Mouse (Mus musculus) ES-E14 (cell line): ENCODE measurements around the gene Sdk2. TPM values are rescaled to one million over a fixed set of nuclear protein-coding genes. Genes with fewer than 3 reads are reported as not detected.

ENCODE experiments used
- DNase-seq: peaks from one replicate; pipeline ENCODE4 v3.0.0-alpha.2; 2013; ENCODE audit warnings: low read depth, low spot score
- H3K27ac ChIP-seq: 2 replicates; pipeline ENCODE4 v1.5.1; 2012; ENCODE audit warnings: low read depth, mild to moderate bottlenecking, low read length, moderate library complexity, mixed read lengths; ENCODE audit not compliant: poor library complexity, insufficient read depth, severe bottlenecking
- H3K36me3 ChIP-seq: 2 replicates; pipeline ENCODE4 v1.6.1; 2012; ENCODE audit warnings: mild to moderate bottlenecking, low read length, moderate library complexity, mixed read lengths; ENCODE audit not compliant: control insufficient read depth, poor library complexity, insufficient read depth, severe bottlenecking
- H3K4me1 ChIP-seq, 2 experiments: fragments of 150-350 bp in 1 of 2; sonication (generic) in 1 of 2; 2 replicates each; pipeline ENCODE4 v1.6.1; 2012; ENCODE audit warnings: low read length in 2 of 2, mild to moderate bottlenecking in 1 of 2, mixed read lengths in 1 of 2; ENCODE audit not compliant: control insufficient read depth in 2 of 2, insufficient read depth in 2 of 2, poor library complexity in 1 of 2
- H3K4me3 ChIP-seq, 2 experiments: fragments of 150-350 bp in 1 of 2; sonication (generic) in 1 of 2; 2 replicates each; pipeline ENCODE4 v1.5.1; 2012; ENCODE audit warnings: low read length in 2 of 2, low read depth in 1 of 2, mild to moderate bottlenecking in 1 of 2, mixed read lengths in 1 of 2; ENCODE audit not compliant: insufficient read depth in 1 of 2, poor library complexity in 1 of 2, severe bottlenecking in 1 of 2
- H3K9ac ChIP-seq: 2 replicates; pipeline ENCODE4 v1.6.1; 2012; ENCODE audit warnings: low read depth, mild to moderate bottlenecking, low read length, mixed read lengths; ENCODE audit not compliant: poor library complexity, insufficient read depth, severe bottlenecking
- H3K9me3 ChIP-seq: fragments of 150-350 bp; sonication (generic); 2 replicates; pipeline ENCODE4 v1.6.1; 2012; ENCODE audit warnings: low read depth, mild to moderate bottlenecking, low read length; ENCODE audit not compliant: control insufficient read depth, insufficient read depth
- CHD2 ChIP-seq: IDR thresholded peaks from 2 replicates; pipeline ENCODE4 v1.6.1; 2014; ENCODE audit warnings: mild to moderate bottlenecking, low read depth, low read length, inconsistent platforms
- HCFC1 ChIP-seq: IDR thresholded peaks from 2 replicates; pipeline ENCODE4 v1.6.1; 2012; ENCODE audit warnings: low read length, inconsistent platforms, borderline replicate concordance; ENCODE audit not compliant: insufficient read depth
- MAFK ChIP-seq: IDR thresholded peaks from 2 replicates; pipeline ENCODE4 v1.6.1; 2014; ENCODE audit warnings: mild to moderate bottlenecking, low read depth, low read length, inconsistent platforms; ENCODE audit not compliant: insufficient read depth
- ZC3H11A ChIP-seq: IDR thresholded peaks from 2 replicates; pipeline ENCODE4 v1.6.1; 2012; ENCODE audit warnings: low read depth, mild to moderate bottlenecking, inconsistent platforms, low read length, borderline replicate concordance
- ZNF384 ChIP-seq: IDR thresholded peaks from 2 replicates; pipeline ENCODE4 v1.6.1; 2012; ENCODE audit warnings: low read depth, low read length, inconsistent platforms
- in situ Hi-C, 2 experiments: fragments of 600-800 bp; cut with MboI; formaldehyde crosslinking; loops; one replicate each; pipeline ENCODE4 v1.15.1; 2025; ENCODE audit warnings: low sequenced_read_pairs in 2 of 2, inconsistent platforms in 1 of 2; ENCODE audit not compliant: unreplicated experiment in 2 of 2
- total RNA-seq: library from RNA; depleted of rRNA; stranded (reverse); fragments of 300-350 nt; gene quantifications from 2 replicates; pipeline ENCODE4 v1.2.3, GENCODE M21; 2012

Sdk2 gene
- total RNA-seq, 1 experiment, result 2.0 TPM

- peak overlapping the region; percentile 87; the same call in 1 of the 2 replicates for H3K9ac ChIP-seq
- peaks cover 2% of the 10 kb centered on the region; the same call in 1 of the 2 replicates for H3K36me3 ChIP-seq
- no peak for DNase-seq
- in situ Hi-C loops, result no loop called here
- H3K4me3 ChIP-seq, result peak overlapping the region; percentile 90 to 96; a peak in 3 of 4 replicates
- H3K4me1 ChIP-seq, result peaks cover 0 to 34% of the 10 kb centered on the region in 2 experiments; a peak in 3 of 4 replicates
- no peaks in the 10 kb centered on the region for H3K9me3 ChIP-seq
- TF ChIP-seq MAFK, result no peak
- TF ChIP-seq CHD2, result no peak
- no peak for TF ChIP-seq ZNF384
- TF ChIP-seq HCFC1, result no peak
- TF ChIP-seq ZC3H11A, result no peak
- H3K27ac ChIP-seq, result no peak overlapping the region
Observed at GRCm38 (mm10) chr11:113748797-113749521, 317.9 kb downstream of the Sdk2 start.

- no peak for DNase-seq
- TF ChIP-seq HCFC1 (no peak), ZC3H11A (no peak), MAFK (no peak), CHD2 (no peak), ZNF384 (no peak)
- Histone ChIP-seq H3K9me3 (no peaks in the 10 kb centered on the region), H3K27ac (no peak overlapping the region), H3K4me1 (peaks cover 0 to 30% of the 10 kb centered on the region in 2 experiments; a peak in 3 of 4 replicates), H3K36me3 (peaks cover 2% of the 10 kb centered on the region; the same call in 1 of the 2 replicates), H3K4me3 (peak overlapping the region; percentile 10 to 41; a peak in 3 of 4 replicates), H3K9ac (no peak overlapping the region)
- in situ Hi-C loops, result no loop called here
Observed at GRCm38 (mm10) chr11:113747725-113748380, 319.0 kb downstream of the Sdk2 start.

GRCm38 (mm10) chr11:113747056-113747455, 319.8 kb downstream of the Sdk2 start:
- in situ Hi-C loops, result no loop called here
- Histone ChIP-seq H3K27ac (no peak overlapping the region), H3K9me3 (no peaks in the 10 kb centered on the region), H3K36me3 (peaks cover 4% of the 10 kb centered on the region; the same call in 1 of the 2 replicates), H3K4me3 (peak overlapping the region in 1 of 2 experiments; percentile 41; a peak in 2 of 4 replicates), H3K9ac (peak overlapping the region; percentile 41; the same call in 1 of the 2 replicates), H3K4me1 (peaks cover 0 to 30% of the 10 kb centered on the region in 2 experiments; a peak in 3 of 4 replicates)
- no peak for DNase-seq
- no peak for TF ChIP-seq ZNF384
- no peak for TF ChIP-seq HCFC1
- no peak for TF ChIP-seq CHD2
- TF ChIP-seq MAFK, result no peak
- no peak for TF ChIP-seq ZC3H11A

- H3K4me3 ChIP-seq, result no peak overlapping the region
- H3K4me1 ChIP-seq, result peaks cover 0 to 30% of the 10 kb centered on the region in 2 experiments; a peak in 3 of 4 replicates
- H3K9ac ChIP-seq, result no peak overlapping the region
- no peak overlapping the region for H3K27ac ChIP-seq
- in situ Hi-C loops, result no loop called here
- peaks cover 4% of the 10 kb centered on the region; the same call in 1 of the 2 replicates for H3K36me3 ChIP-seq
- no peaks in the 10 kb centered on the region for H3K9me3 ChIP-seq
- TF ChIP-seq ZNF384 (no peak), MAFK (no peak), CHD2 (no peak), HCFC1 (no peak), ZC3H11A (no peak)
- no peak for DNase-seq
Observed at GRCm38 (mm10) chr11:113745961-113746360, 320.9 kb downstream of the Sdk2 start.
